Mouse (Mus musculus): ENCODE results near the gene Gng3. TPM values are rescaled to one million over a fixed set of nuclear protein-coding genes. Genes with fewer than 3 reads are reported as not detected.
"Not testable (repeated sequence)": the region's sequence is repeated elsewhere in the genome, so short reads cannot be mapped to it uniquely, and the experiment has no call there.

Gng3 gene
- polyA plus RNA-seq, 1 experiment = 233 TPM

- TF ChIP-seq POLR2A (IDR thresholded peaks at IDR 0.05; ENCODE audit: borderline replicate concordance, extremely low read depth, insufficient read depth, insufficient read length, poor library complexity, severe bottlenecking) (no peak), CTCF (IDR thresholded peaks at IDR 0.05; ENCODE audit: borderline replicate concordance, extremely low read depth, insufficient read depth, insufficient read length) (no peak)
- no peak for DNase-seq (ENCODE audit: low read depth)
Observed at GRCm38 (mm10) chr19:8841012-8841411, 2.0 kb upstream of the Gng3 start.

GRCm38 (mm10) chr19:8839908-8840791, 1.2 kb upstream of the Gng3 start:
- TF ChIP-seq POLR2A (IDR thresholded peaks at IDR 0.05; ENCODE audit: borderline replicate concordance, extremely low read depth, insufficient read depth, insufficient read length, poor library complexity, severe bottlenecking) (no peak), CTCF (IDR thresholded peaks at IDR 0.05; ENCODE audit: borderline replicate concordance, extremely low read depth, insufficient read depth, insufficient read length) (no peak)
- DNase-seq (ENCODE audit: low read depth) = peak; percentile 82

GRCm38 (mm10) chr19:8838041-8838730, 808 bp downstream of the Gng3 start:
- DNase-seq (ENCODE audit: low read depth) = peak; percentile 65
- TF ChIP-seq CTCF (IDR thresholded peaks at IDR 0.05; ENCODE audit: borderline replicate concordance, extremely low read depth, insufficient read depth, insufficient read length) = no peak

GRCm38 (mm10) chr19:8837251-8837791, 1.7 kb downstream of the Gng3 start, which contains the start of gene Bscl2:
Bscl2 (plus strand) TSS chr19:8837467.
- peak; percentile 53; the same call in 1 of the 2 replicates for TF ChIP-seq POLR2A (IDR thresholded peaks at IDR 0.05; ENCODE audit: borderline replicate concordance, extremely low read depth, insufficient read depth, insufficient read length, poor library complexity, severe bottlenecking)
- TF ChIP-seq CTCF (IDR thresholded peaks at IDR 0.05; ENCODE audit: borderline replicate concordance, extremely low read depth, insufficient read depth, insufficient read length) = peak; percentile 59
- peak; percentile 94 for DNase-seq (ENCODE audit: low read depth)

GRCm38 (mm10) chr19:8836327-8836726, 2.7 kb downstream of the Gng3 start:
- DNase-seq (ENCODE audit: low read depth) = not testable (repeated sequence)

GRCm38 (mm10) chr19:8832971-8833370, 6.0 kb downstream of the Gng3 start:
- TF ChIP-seq POLR2A (IDR thresholded peaks at IDR 0.05; ENCODE audit: borderline replicate concordance, extremely low read depth, insufficient read depth, insufficient read length, poor library complexity, severe bottlenecking) = no peak
- TF ChIP-seq CTCF (IDR thresholded peaks at IDR 0.05; ENCODE audit: borderline replicate concordance, extremely low read depth, insufficient read depth, insufficient read length) = no peak

GRCm38 (mm10) chr19:8831262-8831661, 7.7 kb downstream of the Gng3 start:
- no peak for DNase-seq (ENCODE audit: low read depth)
- TF ChIP-seq CTCF (IDR thresholded peaks at IDR 0.05; ENCODE audit: borderline replicate concordance, extremely low read depth, insufficient read depth, insufficient read length) = peak; percentile 6; the same call in 1 of the 2 replicates
- no peak for TF ChIP-seq POLR2A (IDR thresholded peaks at IDR 0.05; ENCODE audit: borderline replicate concordance, extremely low read depth, insufficient read depth, insufficient read length, poor library complexity, severe bottlenecking)

More at GRCm38 (mm10) chr19:8832971-8833370, 6.0 kb downstream of the Gng3 start:
- no peak for DNase-seq (ENCODE audit: low read depth)

- DNase-seq (ENCODE audit: low read depth) = peak; percentile 50
Observed at GRCm38 (mm10) chr19:8830664-8831063, 8.3 kb downstream of the Gng3 start.

GRCm38 (mm10) chr19:8829660-8830059, 9.3 kb downstream of the Gng3 start, which contains the start of gene AC129217.1:
AC129217.1 (plus strand) TSS chr19:8829773.
- DNase-seq (ENCODE audit: low read depth) = no peak
- TF ChIP-seq CTCF (IDR thresholded peaks at IDR 0.05; ENCODE audit: borderline replicate concordance, extremely low read depth, insufficient read depth, insufficient read length) (no peak), POLR2A (IDR thresholded peaks at IDR 0.05; ENCODE audit: borderline replicate concordance, extremely low read depth, insufficient read depth, insufficient read length, poor library complexity, severe bottlenecking) (no peak)

More at GRCm38 (mm10) chr19:8830664-8831063, 8.3 kb downstream of the Gng3 start:
- TF ChIP-seq POLR2A (IDR thresholded peaks at IDR 0.05; ENCODE audit: borderline replicate concordance, extremely low read depth, insufficient read depth, insufficient read length, poor library complexity, severe bottlenecking) = no peak
- TF ChIP-seq CTCF (IDR thresholded peaks at IDR 0.05; ENCODE audit: borderline replicate concordance, extremely low read depth, insufficient read depth, insufficient read length) = no peak

- TF ChIP-seq CTCF (IDR thresholded peaks at IDR 0.05; ENCODE audit: borderline replicate concordance, extremely low read depth, insufficient read depth, insufficient read length) = no peak
- no peak for TF ChIP-seq POLR2A (IDR thresholded peaks at IDR 0.05; ENCODE audit: borderline replicate concordance, extremely low read depth, insufficient read depth, insufficient read length, poor library complexity, severe bottlenecking)
- no peak for DNase-seq (ENCODE audit: low read depth)
Observed at GRCm38 (mm10) chr19:8822696-8823095, 16.3 kb downstream of the Gng3 start.

- DNase-seq (ENCODE audit: low read depth) = no peak
- TF ChIP-seq CTCF (IDR thresholded peaks at IDR 0.05; ENCODE audit: borderline replicate concordance, extremely low read depth, insufficient read depth, insufficient read length) (no peak), POLR2A (IDR thresholded peaks at IDR 0.05; ENCODE audit: borderline replicate concordance, extremely low read depth, insufficient read depth, insufficient read length, poor library complexity, severe bottlenecking) (no peak)
Observed at GRCm38 (mm10) chr19:8821146-8821545, 17.8 kb downstream of the Gng3 start.

Data from brain, embryonic 14.5 days (tissue).